Mouse (Mus musculus): ENCODE results near the gene Tshz2. TPM values are rescaled to one million over a fixed set of nuclear protein-coding genes. Genes with fewer than 3 reads are reported as not detected.

Tshz2 gene
- total and polyA plus RNA-seq, 2 experiments from 2014 or later, result 26.4 to 40.8 TPM

DNA sequence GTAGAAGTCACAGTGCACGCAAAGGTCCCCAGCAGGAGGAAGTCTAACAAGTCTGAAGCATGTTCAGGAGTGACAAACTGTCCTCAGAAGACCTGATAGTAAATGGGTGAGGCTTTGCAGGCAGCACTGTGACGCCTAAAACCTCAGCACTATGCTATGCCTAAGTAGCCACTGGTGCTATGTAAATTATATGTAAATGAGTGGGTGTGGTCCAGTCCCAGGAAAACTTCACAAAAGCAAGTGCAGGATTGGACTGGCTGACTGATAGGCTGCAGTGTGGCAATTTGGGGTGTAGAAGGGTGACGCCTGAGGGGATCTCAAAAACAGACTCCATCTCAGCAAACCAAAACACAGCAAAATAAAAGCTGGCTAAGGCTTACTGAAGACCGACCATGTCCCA lies 277.8 kb downstream of the Tshz2 start:
- 64% methylated on average over 4 of the region's 4 CpGs for WGBS
- H3K4me1 ChIP-seq (ENCODE audit: insufficient read depth, low read length), result no peaks in the 10 kb centered on the region; the same call in 1 of the 2 replicates
- H3K9ac ChIP-seq (replicated peaks; ENCODE audit: low read length, poor library complexity, severe bottlenecking), result no peak overlapping the region
- H3K4me3 ChIP-seq (ENCODE audit: low read depth, low read length), result no peak overlapping the region
- no peak for ATAC-seq (ENCODE audit: low FRiP score)
- no peaks in the 10 kb centered on the region for H3K9me3 ChIP-seq (ENCODE audit: low read length)
- no peaks in the 10 kb centered on the region for H3K36me3 ChIP-seq (ENCODE audit: insufficient read depth, low read length)
- no peaks in the 10 kb centered on the region for H3K27me3 ChIP-seq (ENCODE audit: insufficient read depth, low read length)
- no peak overlapping the region for H3K4me2 ChIP-seq (ENCODE audit: low read depth, low read length, poor library complexity, severe bottlenecking)
- no peak overlapping the region for H3K27ac ChIP-seq (ENCODE audit: low read depth, low read length)
- no peak for TF ChIP-seq CTCF (IDR thresholded peaks at IDR 0.05)
- no peak for DNase-seq (ENCODE audit: low spot score)

GRCm38 (mm10) chr2:169912826-169913225 lies 280.0 kb downstream of the Tshz2 start:
- 61% methylated on average over 14 of the region's 14 CpGs for WGBS
- H3K9me3 ChIP-seq (ENCODE audit: low read length), result no peaks in the 10 kb centered on the region
- no peak for TF ChIP-seq CTCF (IDR thresholded peaks at IDR 0.05)
- H3K4me3 ChIP-seq (ENCODE audit: low read depth, low read length), result no peak overlapping the region
- ATAC-seq (ENCODE audit: low FRiP score) (no peak), DNase-seq (ENCODE audit: low spot score) (no peak)
- H3K36me3 ChIP-seq (ENCODE audit: insufficient read depth, low read length), result no peaks in the 10 kb centered on the region
- no peaks in the 10 kb centered on the region for H3K4me1 ChIP-seq (ENCODE audit: insufficient read depth, low read length)
- no peak overlapping the region for H3K27ac ChIP-seq (ENCODE audit: low read depth, low read length)
- no peaks in the 10 kb centered on the region for H3K27me3 ChIP-seq (ENCODE audit: insufficient read depth, low read length)
- no peak overlapping the region for H3K9ac ChIP-seq (replicated peaks; ENCODE audit: low read length, poor library complexity, severe bottlenecking)
- no peak overlapping the region for H3K4me2 ChIP-seq (ENCODE audit: low read depth, low read length, poor library complexity, severe bottlenecking)

GRCm38 (mm10) chr2:169914903-169915302 lies 282.1 kb downstream of the Tshz2 start:
- DNase-seq (ENCODE audit: low spot score), result no peak
- H3K9me3 ChIP-seq (ENCODE audit: low read length), result no peaks in the 10 kb centered on the region
- no peaks in the 10 kb centered on the region for H3K36me3 ChIP-seq (ENCODE audit: insufficient read depth, low read length)
- H3K4me3 ChIP-seq (ENCODE audit: low read depth, low read length), result no peak overlapping the region
- TF ChIP-seq CTCF (IDR thresholded peaks at IDR 0.05), result no peak
- H3K4me2 ChIP-seq (ENCODE audit: low read depth, low read length, poor library complexity, severe bottlenecking), result no peak overlapping the region
- no peaks in the 10 kb centered on the region for H3K27me3 ChIP-seq (ENCODE audit: insufficient read depth, low read length)
- H3K4me1 ChIP-seq (ENCODE audit: insufficient read depth, low read length), result no peaks in the 10 kb centered on the region
- no peak overlapping the region for H3K9ac ChIP-seq (replicated peaks; ENCODE audit: low read length, poor library complexity, severe bottlenecking)
- ATAC-seq (ENCODE audit: low FRiP score), result no peak
- H3K27ac ChIP-seq (ENCODE audit: low read depth, low read length), result no peak overlapping the region
- 87% methylated on average over 8 of the region's 8 CpGs for WGBS

- Histone ChIP-seq H3K36me3 (ENCODE audit: insufficient read depth, low read length) (no peaks in the 10 kb centered on the region), H3K27ac (ENCODE audit: low read depth, low read length) (no peak overlapping the region), H3K27me3 (ENCODE audit: insufficient read depth, low read length) (no peaks in the 10 kb centered on the region), H3K4me1 (ENCODE audit: insufficient read depth, low read length) (no peaks in the 10 kb centered on the region), H3K9ac (replicated peaks; ENCODE audit: low read length, poor library complexity, severe bottlenecking) (no peak overlapping the region), H3K9me3 (ENCODE audit: low read length) (no peaks in the 10 kb centered on the region), H3K4me2 (ENCODE audit: low read depth, low read length, poor library complexity, severe bottlenecking) (no peak overlapping the region), H3K4me3 (ENCODE audit: low read depth, low read length) (no peak overlapping the region)
- 85% methylated on average over 13 of the region's 13 CpGs for WGBS
- no peak for DNase-seq (ENCODE audit: low spot score)
- ATAC-seq (ENCODE audit: low FRiP score), result no peak
- no peak for TF ChIP-seq CTCF (IDR thresholded peaks at IDR 0.05)
These were observed 282.5 kb downstream of the Tshz2 start for GRCm38 (mm10) chr2:169915326-169915725.

DNA sequence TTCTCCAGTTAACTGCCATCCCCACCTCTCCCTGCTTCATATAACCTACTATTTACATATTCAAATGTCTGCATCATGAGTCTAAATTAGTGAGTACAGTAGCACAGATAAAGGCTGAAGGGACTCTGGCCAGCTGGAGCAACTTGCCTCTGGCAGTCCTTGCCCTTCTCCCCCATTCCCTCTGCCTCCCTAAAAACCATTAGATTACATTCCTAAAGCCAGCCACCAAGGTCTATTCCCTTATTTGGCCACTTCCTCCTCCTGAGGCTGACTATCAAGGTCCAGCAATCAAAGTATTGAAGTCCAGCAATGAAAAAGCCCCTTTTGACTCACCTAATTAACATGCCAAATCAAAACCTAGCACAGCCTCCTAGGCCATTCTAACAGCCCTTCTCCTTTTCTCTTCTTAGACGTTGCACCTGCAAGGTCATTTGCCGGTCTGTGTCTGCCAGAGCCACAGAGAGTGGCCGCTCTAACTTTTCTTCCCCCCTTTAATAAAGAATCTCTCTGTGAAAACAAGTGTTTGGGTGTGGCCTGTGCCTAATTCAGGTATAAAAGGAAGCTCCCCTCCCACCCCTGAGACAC lies 286.4 kb downstream of the Tshz2 start:
- Histone ChIP-seq H3K9me3 (ENCODE audit: low read length) (no peaks in the 10 kb centered on the region), H3K27me3 (ENCODE audit: insufficient read depth, low read length) (no peaks in the 10 kb centered on the region), H3K9ac (replicated peaks; ENCODE audit: low read length, poor library complexity, severe bottlenecking) (no peak overlapping the region), H3K4me2 (ENCODE audit: low read depth, low read length, poor library complexity, severe bottlenecking) (no peak overlapping the region), H3K4me3 (ENCODE audit: low read depth, low read length) (no peak overlapping the region), H3K36me3 (ENCODE audit: insufficient read depth, low read length) (no peaks in the 10 kb centered on the region), H3K4me1 (ENCODE audit: insufficient read depth, low read length) (no peaks in the 10 kb centered on the region), H3K27ac (ENCODE audit: low read depth, low read length) (no peak overlapping the region)
- ATAC-seq (ENCODE audit: low FRiP score) (no peak), DNase-seq (ENCODE audit: low spot score) (no peak)
- TF ChIP-seq CTCF (IDR thresholded peaks at IDR 0.05), result no peak
- 79% methylated on average over 3 of the region's 3 CpGs for WGBS

- TF ChIP-seq CTCF (IDR thresholded peaks at IDR 0.05), result no peak
- H3K4me3 ChIP-seq (ENCODE audit: low read depth, low read length), result no peak overlapping the region
- H3K27me3 ChIP-seq (ENCODE audit: insufficient read depth, low read length), result no peaks in the 10 kb centered on the region
- H3K27ac ChIP-seq (ENCODE audit: low read depth, low read length), result no peak overlapping the region
- H3K9me3 ChIP-seq (ENCODE audit: low read length), result no peaks in the 10 kb centered on the region
- no peak for DNase-seq (ENCODE audit: low spot score)
- H3K4me2 ChIP-seq (ENCODE audit: low read depth, low read length, poor library complexity, severe bottlenecking), result no peak overlapping the region
- no peaks in the 10 kb centered on the region for H3K36me3 ChIP-seq (ENCODE audit: insufficient read depth, low read length)
- no peaks in the 10 kb centered on the region for H3K4me1 ChIP-seq (ENCODE audit: insufficient read depth, low read length)
- no peak overlapping the region for H3K9ac ChIP-seq (replicated peaks; ENCODE audit: low read length, poor library complexity, severe bottlenecking)
- no peak for ATAC-seq (ENCODE audit: low FRiP score)
- 84% methylated on average over 8 of the region's 8 CpGs for WGBS
These were observed 291.5 kb downstream of the Tshz2 start for GRCm38 (mm10) chr2:169924177-169924810.
